Mouse (Mus musculus): ENCODE data around the gene Il12rb1.
A peak's percentile ranks its signal among the peaks of the same experiment; 100 is the strongest.

The Il12rb1 gene

GRCm38 (mm10) chr8:70808239-70808638 lies at the start of gene Il12rb1:
Gene Il12rb1 (plus strand): TSS chr8:70808449.
- DNase-seq (ENCODE audit: low spot score), result no peak

- peak; percentile 47 for DNase-seq (ENCODE audit: low spot score)
Measured at GRCm38 (mm10) chr8:70758616-70759561, 49.4 kb upstream of the Il12rb1 start.

GRCm38 (mm10) chr8:70760350-70760749 lies 47.9 kb upstream of the Il12rb1 start:
- no peak for DNase-seq (ENCODE audit: low spot score)

- DNase-seq (ENCODE audit: low spot score), result peak; percentile 98
Measured at GRCm38 (mm10) chr8:70760775-70761406, 47.4 kb upstream of the Il12rb1 start, which contains the start of gene Mpv17l2. Gene Mpv17l2 (minus strand): TSS chr8:70760946.

- no peak for DNase-seq (ENCODE audit: low spot score)
Measured at GRCm38 (mm10) chr8:70762118-70762517, 46.1 kb upstream of the Il12rb1 start.

- DNase-seq (ENCODE audit: low spot score), result no peak
Measured at GRCm38 (mm10) chr8:70763354-70763753, 44.9 kb upstream of the Il12rb1 start.

GRCm38 (mm10) chr8:70764026-70764425 lies 44.2 kb upstream of the Il12rb1 start:
- DNase-seq (ENCODE audit: low spot score), result no peak

- DNase-seq (ENCODE audit: low spot score), result no peak
Measured at GRCm38 (mm10) chr8:70764676-70765075, 43.6 kb upstream of the Il12rb1 start.

GRCm38 (mm10) chr8:70765329-70765728 lies 42.9 kb upstream of the Il12rb1 start:
- no peak for DNase-seq (ENCODE audit: low spot score)

GRCm38 (mm10) chr8:70765838-70766570 lies 42.2 kb upstream of the Il12rb1 start:
- DNase-seq (ENCODE audit: low spot score), result no peak

GRCm38 (mm10) chr8:70766571-70767440 lies 41.4 kb upstream of the Il12rb1 start:
- peak; percentile 73 for DNase-seq (ENCODE audit: low spot score)

GRCm38 (mm10) chr8:70767503-70767902 lies 40.7 kb upstream of the Il12rb1 start:
- no peak for DNase-seq (ENCODE audit: low spot score)

GRCm38 (mm10) chr8:70768231-70768776 lies 39.9 kb upstream of the Il12rb1 start:
- no peak for DNase-seq (ENCODE audit: low spot score)

GRCm38 (mm10) chr8:70768956-70769355 lies 39.3 kb upstream of the Il12rb1 start:
- no peak for DNase-seq (ENCODE audit: low spot score)

- peak; percentile 87 for DNase-seq (ENCODE audit: low spot score)
Measured at GRCm38 (mm10) chr8:70769359-70769758, 38.9 kb upstream of the Il12rb1 start.

GRCm38 (mm10) chr8:70769858-70770257 lies 38.4 kb upstream of the Il12rb1 start:
- no peak for DNase-seq (ENCODE audit: low spot score)

- DNase-seq (ENCODE audit: low spot score), result no peak
Measured at GRCm38 (mm10) chr8:70770748-70771147, 37.5 kb upstream of the Il12rb1 start.

GRCm38 (mm10) chr8:70771217-70771616 lies 37.0 kb upstream of the Il12rb1 start:
- no peak for DNase-seq (ENCODE audit: low spot score)

GRCm38 (mm10) chr8:70772075-70772474 lies 36.2 kb upstream of the Il12rb1 start:
- no peak for DNase-seq (ENCODE audit: low spot score)

- no peak for DNase-seq (ENCODE audit: low spot score)
Measured at GRCm38 (mm10) chr8:70772890-70773289, 35.4 kb upstream of the Il12rb1 start.

GRCm38 (mm10) chr8:70773410-70773809 lies 34.8 kb upstream of the Il12rb1 start:
- DNase-seq (ENCODE audit: low spot score), result no peak

Data from testis, postnatal 14 days (tissue).